Mouse (Mus musculus) liver, postnatal 0 days (tissue): ENCODE data around the gene Bhlhe40. TPM values are rescaled to one million over a fixed set of nuclear protein-coding genes. Genes with fewer than 3 reads are reported as not detected.

Experiments
- ATAC-seq: fragments of 200-750 bp; cut with Nextera tagmentation; 2 replicates; pipeline ENCODE4 v1.8.0; 2017; ENCODE audit warnings: mild to moderate bottlenecking, moderate library complexity
- DNase-seq: peaks from one replicate; pipeline ENCODE4 v3.0.0-alpha.2; 2016
- H3K27ac ChIP-seq: fragments of 300-500 bp; sonication (generic); 2 replicates; pipeline ENCODE4 v1.5.1; 2014; ENCODE audit warnings: antibody characterized with exemption, moderate library complexity, mild to moderate bottlenecking, low read depth
- H3K27me3 ChIP-seq: fragments of 300-500 bp; sonication (generic); 2 replicates; pipeline ENCODE4 v1.6.1; 2014; ENCODE audit warnings: low read length, control low read depth, mixed read lengths; ENCODE audit not compliant: insufficient read depth
- H3K36me3 ChIP-seq: fragments of 300-500 bp; sonication (generic); replicated peaks from 2 replicates; pipeline ENCODE4 v1.6.1; 2014; ENCODE audit warnings: mild to moderate bottlenecking, control low read depth, low read length, moderate library complexity, mixed read lengths; ENCODE audit not compliant: insufficient read depth
- H3K4me1 ChIP-seq: fragments of 300-500 bp; sonication (generic); 2 replicates; pipeline ENCODE4 v1.6.1; 2014; ENCODE audit warnings: antibody characterized with exemption, mild to moderate bottlenecking, control low read depth; ENCODE audit not compliant: insufficient read depth
- H3K4me2 ChIP-seq: fragments of 300-500 bp; sonication (generic); 2 replicates; pipeline ENCODE4 v1.6.1; 2014; ENCODE audit warnings: low read depth, mild to moderate bottlenecking, low read length, moderate library complexity, mixed read lengths
- H3K4me3 ChIP-seq: fragments of 300-500 bp; sonication (generic); 2 replicates; pipeline ENCODE4 v1.5.1; 2014; ENCODE audit warnings: low read depth, low read length
- H3K9ac ChIP-seq: fragments of 300-500 bp; sonication (generic); replicated peaks from 2 replicates; pipeline ENCODE4 v1.6.1; 2014; ENCODE audit warnings: mild to moderate bottlenecking, moderate library complexity
- H3K9me3 ChIP-seq: fragments of 300-500 bp; sonication (generic); 2 replicates; pipeline ENCODE4 v1.6.1; 2016; ENCODE audit warnings: mild to moderate bottlenecking, control low read depth, low read length, mixed read lengths
- CTCF ChIP-seq: sonication (generic); IDR thresholded peaks from 2 replicates; pipeline ENCODE4 v1.5.1; 2016; ENCODE audit warnings: antibody characterized with exemption, low read depth
- EP300 ChIP-seq: IDR thresholded peaks from 2 replicates; pipeline ENCODE4 v1.6.1; 2016; ENCODE audit warnings: antibody characterized with exemption, low read depth, mild to moderate bottlenecking
- WGBS: fragments of 180-500 bp; shearing (Covaris S2); extraction: QIAGEN DNeasy Blood & Tissue Kit; methylation state at CpG from one replicate; pipeline ENCODE4 v1.1.7; 2014; ENCODE audit not compliant: insufficient replicate concordance; 5-methylcytosine and 5-hydroxymethylcytosine counted together
- polyA plus RNA-seq: library from polyadenylated mRNA; unstranded; fragments of >200 nt; fragmentation: Nextera tagmentation; extraction: Ambion mirVana; gene quantifications from 2 replicates; pipeline ENCODE4 v1.2.1, GENCODE M21; 2015

The Bhlhe40 gene
- polyA plus RNA-seq, 1 experiment from 2014 or later: 19.1 TPM

GRCm38 (mm10) chr6:108709131-108709470, 48.7 kb downstream of the Bhlhe40 start:
- no peak overlapping the region for H3K9ac ChIP-seq

GRCm38 (mm10) chr6:108709471-108710231, 49.2 kb downstream of the Bhlhe40 start:
- H3K27ac ChIP-seq: no peak overlapping the region

More at GRCm38 (mm10) chr6:108709131-108709470, 48.7 kb downstream of the Bhlhe40 start:
- H3K9me3 ChIP-seq: no peaks in the 10 kb centered on the region
- TF ChIP-seq CTCF (no peak), EP300 (no peak)
- ATAC-seq (no peak), DNase-seq (no peak)
- no peaks in the 10 kb centered on the region for H3K27me3 ChIP-seq
- H3K4me3 ChIP-seq: no peak overlapping the region; the same call in 1 of the 2 replicates
- no peaks in the 10 kb centered on the region for H3K36me3 ChIP-seq
- H3K27ac ChIP-seq: no peak overlapping the region
- peak overlapping the region; percentile 63 for H3K4me2 ChIP-seq
- peaks cover 8% of the 10 kb centered on the region for H3K4me1 ChIP-seq
- 17% methylated on average over 9 of the region's 9 CpGs for WGBS

GRCm38 (mm10) chr6:108710667-108711066, 50.2 kb downstream of the Bhlhe40 start:
- Histone ChIP-seq H3K4me1 (peaks cover 3% of the 10 kb centered on the region; the same call in 1 of the 2 replicates), H3K9me3 (no peaks in the 10 kb centered on the region), H3K4me2 (no peak overlapping the region), H3K4me3 (no peak overlapping the region), H3K27me3 (no peaks in the 10 kb centered on the region), H3K27ac (no peak overlapping the region), H3K9ac (no peak overlapping the region), H3K36me3 (no peaks in the 10 kb centered on the region)
- DNase-seq: no peak
- no peak for ATAC-seq
- TF ChIP-seq EP300 (no peak), CTCF (peak; percentile 42)
- 60% methylated on average over 3 of the region's 3 CpGs for whole genome bisulfite sequencing

More at GRCm38 (mm10) chr6:108709471-108710231, 49.2 kb downstream of the Bhlhe40 start:
- no peaks in the 10 kb centered on the region for H3K9me3 ChIP-seq
- under 1% methylated on average over 29 of the region's 29 CpGs for WGBS
- peak overlapping the region; percentile 63 for H3K4me2 ChIP-seq
- H3K4me1 ChIP-seq: peaks cover 3% of the 10 kb centered on the region; the same call in 1 of the 2 replicates
- no peak for TF ChIP-seq EP300
- TF ChIP-seq CTCF: peak; percentile 81
- H3K9ac ChIP-seq: 0 out of 2 replicates have a peak overlapping the region, but pooled peaks have one; percentile 1
- ATAC-seq (peak; percentile 88), DNase-seq (peak; percentile 74)
- H3K36me3 ChIP-seq: no peaks in the 10 kb centered on the region
- H3K27me3 ChIP-seq: no peaks in the 10 kb centered on the region
- H3K4me3 ChIP-seq: peak overlapping the region; percentile 24

GRCm38 (mm10) chr6:108711192-108711964, 50.9 kb downstream of the Bhlhe40 start:
- 42% methylated on average over 4 of the region's 4 CpGs for whole genome bisulfite sequencing
- ATAC-seq (no peak), DNase-seq (no peak)
- Histone ChIP-seq H3K9me3 (no peaks in the 10 kb centered on the region), H3K27ac (no peak overlapping the region), H3K4me2 (no peak overlapping the region), H3K36me3 (no peaks in the 10 kb centered on the region), H3K9ac (no peak overlapping the region), H3K27me3 (no peaks in the 10 kb centered on the region), H3K4me1 (peaks cover 3% of the 10 kb centered on the region; the same call in 1 of the 2 replicates), H3K4me3 (no peak overlapping the region)
- TF ChIP-seq EP300 (no peak), CTCF (no peak)

- TF ChIP-seq EP300 (no peak), CTCF (no peak)
- Histone ChIP-seq H3K4me1 (peaks cover 3% of the 10 kb centered on the region; the same call in 1 of the 2 replicates), H3K36me3 (no peaks in the 10 kb centered on the region), H3K27ac (no peak overlapping the region), H3K9ac (no peak overlapping the region), H3K4me2 (no peak overlapping the region), H3K27me3 (no peaks in the 10 kb centered on the region), H3K9me3 (no peaks in the 10 kb centered on the region), H3K4me3 (no peak overlapping the region)
- no peak for DNase-seq
- no peak for ATAC-seq
Observed at GRCm38 (mm10) chr6:108712148-108712547, 51.7 kb downstream of the Bhlhe40 start.
